Mouse (Mus musculus) CH12.LX (cell line): ENCODE data around the gene Acot7.

ENCODE experiments used
- CHD2 ChIP-seq: IDR thresholded peaks from 2 replicates; pipeline ENCODE4 v1.6.1; 2011; ENCODE audit warnings: low read length, improper control_type of control experiment
- CTCF ChIP-seq, 2 experiments: IDR thresholded peaks in 1 of 2; conservative IDR thresholded peaks in 1 of 2; 2 replicates each; pipeline ENCODE4 v1.5.1; 2011 to 2012; ENCODE audit warnings: low read depth in 2 of 2, low read length in 2 of 2, improper control_type of control experiment in 1 of 2, inconsistent platforms in 1 of 2, mild to moderate bottlenecking in 1 of 2, moderate library complexity in 1 of 2
- EP300 ChIP-seq: IDR thresholded peaks from 2 replicates; pipeline ENCODE4 v1.6.1; 2011; ENCODE audit warnings: low read length, improper control_type of control experiment
- HCFC1 ChIP-seq: IDR thresholded peaks from 2 replicates; pipeline ENCODE4 v1.6.1; 2012; ENCODE audit warnings: low read depth, mild to moderate bottlenecking, inconsistent platforms, low read length, improper control_type of control experiment
- KAT2A ChIP-seq: IDR thresholded peaks from 2 replicates; pipeline ENCODE4 v1.6.1; 2012; ENCODE audit warnings: low read length, improper control_type of control experiment, inconsistent platforms; ENCODE audit not compliant: insufficient replicate concordance
- MAX ChIP-seq: IDR thresholded peaks from 2 replicates; pipeline ENCODE4 v1.6.1; 2011; ENCODE audit warnings: low read length, improper control_type of control experiment
- MYC ChIP-seq: IDR thresholded peaks from 2 replicates; pipeline ENCODE4 v1.6.1; 2011; ENCODE audit warnings: low read depth, mild to moderate bottlenecking, improper control_type of control experiment, low read length
- NELFE ChIP-seq: IDR thresholded peaks from 2 replicates; pipeline ENCODE4 v1.6.1; 2011; ENCODE audit warnings: low read depth, low read length, improper control_type of control experiment
- POLR2A ChIP-seq: IDR thresholded peaks from 2 replicates; pipeline ENCODE4 v1.6.1; 2011; ENCODE audit warnings: low read depth, mild to moderate bottlenecking, improper control_type of control experiment, low read length
- POLR2AphosphoS2 ChIP-seq: IDR thresholded peaks from 2 replicates; pipeline ENCODE4 v1.6.1; 2011; ENCODE audit warnings: low read depth, low read length, improper control_type of control experiment
- USF1 ChIP-seq: IDR thresholded peaks from 2 replicates; pipeline ENCODE4 v1.6.1; 2014; ENCODE audit warnings: low read depth, mild to moderate bottlenecking, inconsistent platforms, low read length, improper control_type of control experiment
- ZKSCAN1 ChIP-seq: IDR thresholded peaks from 2 replicates; pipeline ENCODE4 v1.6.1; 2012; ENCODE audit warnings: low read depth, inconsistent platforms, low read length, improper control_type of control experiment, borderline replicate concordance
- ZMIZ1 ChIP-seq: IDR thresholded peaks from 2 replicates; pipeline ENCODE4 v1.6.1; 2012; ENCODE audit warnings: low read depth, mild to moderate bottlenecking, inconsistent platforms, low read length, improper control_type of control experiment
- ZNF384 ChIP-seq: IDR thresholded peaks from 2 replicates; pipeline ENCODE4 v1.6.1; 2012; ENCODE audit warnings: low read depth, low read length, improper control_type of control experiment, inconsistent platforms

- TF ChIP-seq CTCF (conservative IDR thresholded peaks at IDR 0.05 in 1 of 2, IDR thresholded peaks at IDR 0.05 in 1 of 2; ENCODE audit: low read depth in 2 of 2, low read length in 2 of 2) = no peak
- no peak for TF ChIP-seq USF1
- no peak for TF ChIP-seq MAX
- TF ChIP-seq CHD2 = no peak
- no peak for TF ChIP-seq ZMIZ1
- no peak for TF ChIP-seq POLR2AphosphoS2
- TF ChIP-seq POLR2A = no peak
- no peak for TF ChIP-seq ZNF384
- TF ChIP-seq EP300 = no peak
- TF ChIP-seq MYC = no peak
- no peak for TF ChIP-seq HCFC1
- TF ChIP-seq ZKSCAN1 = no peak
- TF ChIP-seq NELFE = no peak
- no peak for TF ChIP-seq KAT2A
These were observed 11.1 kb downstream of the Acot7 start for GRCm38 (mm10) chr4:152189071-152189470.
